Mouse (Mus musculus) liver, embryonic 13.5 days (tissue): ENCODE data around the gene Tmem161a. TPM values are rescaled to one million over a fixed set of nuclear protein-coding genes. Genes with fewer than 3 reads are reported as not detected.

Experiments used
- ATAC-seq: fragments of 200-750 bp; cut with Nextera tagmentation; 2 replicates; pipeline ENCODE4 v1.8.0; 2017; ENCODE audit warnings: low read depth, mild to moderate bottlenecking, moderate number of reproducible peaks, moderate library complexity
- DNase-seq: peaks from one replicate; pipeline ENCODE4 v3.0.0; 2022
- H3K27ac ChIP-seq: fragments of 300-500 bp; sonication (generic); 2 replicates; pipeline ENCODE4 v1.5.1; 2015; ENCODE audit warnings: moderate library complexity, mild to moderate bottlenecking, inconsistent platforms
- H3K27me3 ChIP-seq: fragments of 300-500 bp; sonication (generic); 2 replicates; pipeline ENCODE4 v1.6.1; 2015; ENCODE audit warnings: mild to moderate bottlenecking, inconsistent platforms
- H3K36me3 ChIP-seq: fragments of 300-500 bp; sonication (generic); 2 replicates; pipeline ENCODE4 v1.6.1; 2015; ENCODE audit warnings: mild to moderate bottlenecking, inconsistent platforms
- H3K4me1 ChIP-seq: fragments of 300-500 bp; sonication (generic); replicated peaks from 2 replicates; pipeline ENCODE4 v1.6.1; 2015; ENCODE audit warnings: inconsistent platforms
- H3K4me2 ChIP-seq: fragments of 300-500 bp; sonication (generic); 2 replicates; pipeline ENCODE4 v1.6.1; 2015; ENCODE audit warnings: inconsistent platforms, mild to moderate bottlenecking, moderate library complexity
- H3K4me3 ChIP-seq: fragments of 300-500 bp; sonication (generic); replicated peaks from 2 replicates; pipeline ENCODE4 v1.5.1; 2015; ENCODE audit warnings: mild to moderate bottlenecking, inconsistent platforms
- H3K9ac ChIP-seq: fragments of 300-500 bp; sonication (generic); 2 replicates; pipeline ENCODE4 v1.6.1; 2015; ENCODE audit warnings: mild to moderate bottlenecking, inconsistent platforms
- H3K9me3 ChIP-seq: fragments of 300-500 bp; sonication (generic); replicated peaks from 2 replicates; pipeline ENCODE4 v1.6.1; 2016; ENCODE audit warnings: inconsistent platforms
- whole genome bisulfite sequencing: fragments of 180-500 bp; shearing (Covaris S2); methylation state at CpG from one replicate; pipeline ENCODE4 v1.1.7; 2015; ENCODE audit not compliant: insufficient replicate concordance; 5-methylcytosine and 5-hydroxymethylcytosine counted together
- polyA plus RNA-seq: library from polyadenylated mRNA; unstranded; fragments of >200 nt; fragmentation: Nextera tagmentation; extraction: Ambion mirVana; gene quantifications from 2 replicates; pipeline ENCODE4 v1.2.1, GENCODE M21; 2015

The Tmem161a gene
- polyA plus RNA-seq, 1 experiment from 2014 or later: 27.8 TPM

- Histone ChIP-seq H3K4me2 (no peak overlapping the region), H3K9me3 (no peaks in the 10 kb centered on the region), H3K4me1 (peaks cover 25% of the 10 kb centered on the region), H3K27me3 (no peaks in the 10 kb centered on the region), H3K36me3 (peaks cover 61% of the 10 kb centered on the region), H3K27ac (no peak overlapping the region), H3K9ac (no peak overlapping the region), H3K4me3 (no peak overlapping the region)
- 59% methylated on average over 6 of the region's 6 CpGs for WGBS
- ATAC-seq (no peak), DNase-seq (no peak)
Measured at GRCm38 (mm10) chr8:70223341-70223740, 51.2 kb downstream of the Tmem161a start.

GRCm38 (mm10) chr8:70227997-70228396 is 55.8 kb downstream of the Tmem161a start:
- H3K4me3 ChIP-seq: no peak overlapping the region
- no peaks in the 10 kb centered on the region for H3K9me3 ChIP-seq
- H3K4me2 ChIP-seq: no peak overlapping the region
- 82% methylated on average over 4 of the region's 4 CpGs for WGBS
- no peaks in the 10 kb centered on the region for H3K27me3 ChIP-seq
- ATAC-seq (no peak), DNase-seq (no peak)
- H3K27ac ChIP-seq: no peak overlapping the region
- H3K4me1 ChIP-seq: peaks cover 12% of the 10 kb centered on the region
- peaks cover 74% of the 10 kb centered on the region for H3K36me3 ChIP-seq
- no peak overlapping the region for H3K9ac ChIP-seq

- Histone ChIP-seq H3K27me3 (no peaks in the 10 kb centered on the region), H3K4me2 (no peak overlapping the region), H3K9ac (no peak overlapping the region), H3K27ac (no peak overlapping the region), H3K4me3 (no peak overlapping the region), H3K4me1 (peaks cover 30% of the 10 kb centered on the region), H3K36me3 (peaks cover 45% of the 10 kb centered on the region), H3K9me3 (no peaks in the 10 kb centered on the region)
- 86% methylated on average over 9 of the region's 9 CpGs for WGBS
- ATAC-seq (no peak), DNase-seq (no peak)
Measured at GRCm38 (mm10) chr8:70230837-70231236, 58.7 kb downstream of the Tmem161a start.

Other genes starting within 250 kb of the Tmem161a start
- gene Gatad2a, start 176.0 kb upstream of the Tmem161a start, polyA plus RNA-seq: 27.1 and 27.8 TPM in 2 replicates
- gene Mau2, start 129.6 kb upstream of the Tmem161a start, polyA plus RNA-seq: 22.7 and 26.6 TPM in 2 replicates
- gene Sugp1, start 129.5 kb upstream of the Tmem161a start, polyA plus RNA-seq: 20.2 and 21.7 TPM in 2 replicates
- 0.98 and 1.1 TPM in 2 replicates for gene Tm6sf2, start 99.4 kb upstream of the Tmem161a start, polyA plus RNA-seq
- gene Hapln4, start 88.9 kb upstream of the Tmem161a start, polyA plus RNA-seq: 0.05 and 0.51 TPM in 2 replicates
- 0.07 and 0.13 TPM in 2 replicates for gene Ncan, start 51.5 kb upstream of the Tmem161a start, polyA plus RNA-seq
- gene Nr2c2ap, start 41.0 kb upstream of the Tmem161a start, polyA plus RNA-seq: 26.2 and 28.5 TPM in 2 replicates
- 6.6 and 7.1 TPM in 2 replicates for gene Rfxank, start 33.2 kb upstream of the Tmem161a start, polyA plus RNA-seq
- gene Borcs8, start 32.9 kb upstream of the Tmem161a start, polyA plus RNA-seq: 25.0 and 25.8 TPM in 2 replicates
- gene Mef2b, start 32.6 kb upstream of the Tmem161a start, polyA plus RNA-seq: 0.08 and 0.17 TPM in 2 replicates
- 3.5 and 5.0 TPM in 2 replicates for gene Slc25a42, start 39.9 kb downstream of the Tmem161a start, polyA plus RNA-seq
- 12.4 and 14.3 TPM in 2 replicates for gene Sugp2, start 61.9 kb downstream of the Tmem161a start, polyA plus RNA-seq
- 17.4 and 18.9 TPM in 2 replicates for gene Armc6, start 62.1 kb downstream of the Tmem161a start, polyA plus RNA-seq
- 8.6 and 9.4 TPM in 2 replicates for gene Homer3, start 110.5 kb downstream of the Tmem161a start, polyA plus RNA-seq
- gene Ddx49, start 130.1 kb downstream of the Tmem161a start, polyA plus RNA-seq: 32.4 and 34.1 TPM in 2 replicates
- 170 and 197 TPM in 2 replicates for gene Cope, start 130.2 kb downstream of the Tmem161a start, polyA plus RNA-seq
- 0.15 and 0.30 TPM in 2 replicates for gene Cers1, start 143.4 kb downstream of the Tmem161a start, polyA plus RNA-seq
- gene Gdf1, start 157.5 kb downstream of the Tmem161a start, polyA plus RNA-seq: 0.17 and 0.29 TPM in 2 replicates
- 11.5 and 12.8 TPM in 2 replicates for gene Upf1, start 180.9 kb downstream of the Tmem161a start, polyA plus RNA-seq
- gene Comp, start 201.2 kb downstream of the Tmem161a start, polyA plus RNA-seq: 0.48 and 0.58 TPM in 2 replicates